Mouse (Mus musculus) lung, postnatal 0 days (tissue): Measurements from ENCODE around the gene Guca1a.
A peak's percentile ranks its signal among the peaks of the same experiment; 100 is the strongest.

ENCODE experiments used
- CTCF ChIP-seq: IDR thresholded peaks from 2 replicates; pipeline ENCODE4 v1.5.1; 2016; ENCODE audit warnings: antibody characterized with exemption, mild to moderate bottlenecking
- EP300 ChIP-seq: IDR thresholded peaks from 2 replicates; pipeline ENCODE4 v1.6.1; 2016; ENCODE audit warnings: antibody characterized with exemption, mild to moderate bottlenecking, control low read depth

DNA sequence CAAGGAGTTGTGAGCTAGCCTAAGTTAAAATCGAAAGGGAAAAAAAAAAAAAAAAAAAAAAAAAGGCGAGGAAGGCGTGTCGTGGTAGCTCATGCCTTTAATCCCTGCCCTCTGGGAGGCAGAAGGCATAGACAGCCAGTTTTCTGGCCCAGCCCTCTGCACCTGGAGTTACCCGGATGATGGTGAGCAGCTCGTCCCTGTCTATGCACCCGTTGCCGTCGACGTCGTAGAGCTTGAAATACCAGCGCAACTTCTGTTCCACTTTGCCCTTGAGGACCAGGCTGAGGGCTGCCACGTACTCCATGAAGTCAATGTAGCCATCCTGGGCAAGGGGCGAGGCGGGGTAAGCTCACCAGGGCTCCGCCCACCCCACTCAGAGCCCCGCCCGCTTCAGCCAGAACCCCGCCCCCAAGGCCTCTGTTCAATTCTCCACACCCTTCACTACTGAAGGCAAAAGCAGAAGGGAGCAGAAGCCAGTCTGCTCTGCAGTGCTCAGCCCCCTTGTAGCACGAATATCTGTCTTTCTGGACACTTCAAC, 4.9 kb downstream of the Guca1a start:
- TF ChIP-seq CTCF (no peak), EP300 (0 out of 2 replicates have a peak, but pooled peaks have one; percentile 11)
